Mouse (Mus musculus) lung, adult 18-20 months (tissue): ENCODE measurements at regions not wholly inside any gene's neighbourhood (a gene's known extent, or its start where the extent isn't known, plus 50 kb on each side); places are given as distances from the start of the nearest gene placed in this dataset.
"Not testable (repeated sequence)": the region's sequence is repeated elsewhere in the genome, so short reads cannot be mapped to it uniquely, and the experiment has no call there.

Source experiments
- DNase-seq, 2 experiments: peaks; one replicate each; pipeline ENCODE4 v3.0.0; 2022; ENCODE audit warnings: mixed read lengths in 2 of 2

DNA sequence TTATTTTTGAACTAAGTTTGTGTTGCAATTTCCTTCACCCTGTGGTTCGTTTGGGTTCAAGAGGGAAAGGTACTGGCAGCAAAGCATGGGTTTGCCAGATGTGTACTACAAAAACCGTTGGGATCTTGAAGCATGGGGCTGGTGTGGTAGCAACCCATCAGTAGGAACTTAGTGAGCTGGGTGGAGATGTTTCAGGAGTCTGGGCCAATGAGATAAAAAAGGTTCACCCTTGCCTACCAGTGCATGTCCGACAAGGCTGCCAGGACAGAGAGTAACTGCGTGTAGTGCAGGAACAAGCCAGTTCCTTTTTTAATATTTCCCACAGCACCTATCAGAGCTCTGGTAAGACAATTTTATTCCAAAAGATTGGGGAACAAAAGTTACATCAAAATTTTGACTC, 343.3 kb downstream of the Hdgfl1 start:
- DNase-seq = no peak

DNA sequence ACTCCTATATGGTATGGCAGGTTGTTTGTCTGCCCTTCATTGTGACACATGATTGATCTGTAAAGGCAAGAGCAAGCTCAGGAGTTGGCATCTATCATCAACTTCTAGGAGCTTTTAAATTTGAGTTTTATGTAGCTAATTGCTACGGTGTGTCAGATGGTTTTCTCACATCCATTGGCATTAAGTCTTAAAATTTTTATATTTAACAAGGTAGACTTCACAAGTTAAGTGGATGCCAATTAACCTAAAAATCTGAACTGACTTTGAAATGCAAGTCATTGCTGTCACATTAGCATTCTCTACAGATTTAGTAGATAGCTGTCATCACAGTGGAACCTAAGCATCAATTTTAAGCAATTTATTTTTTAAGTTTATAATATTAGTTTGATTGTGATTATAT, 345.5 kb downstream of the Hdgfl1 start:
- DNase-seq = no peak

DNA sequence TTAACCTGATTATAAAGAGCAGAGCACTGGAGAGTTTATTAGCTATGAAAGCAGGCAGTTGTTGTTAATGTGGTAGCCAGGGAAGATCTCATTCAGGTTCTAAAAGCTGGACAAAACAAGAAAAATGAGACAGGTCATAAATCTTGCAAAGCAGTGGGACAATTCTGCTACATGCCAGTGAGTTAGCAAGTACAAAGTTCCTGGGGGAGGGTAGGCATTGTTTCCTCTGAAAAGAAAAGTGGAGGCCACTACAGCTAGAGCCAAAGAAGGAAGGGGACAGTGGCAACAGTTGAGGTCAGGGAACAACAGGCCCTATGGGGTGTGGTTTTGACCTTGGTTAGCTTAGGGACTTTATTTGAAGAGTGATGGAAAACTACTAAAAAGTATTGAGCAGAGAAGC, 364.2 kb downstream of the Hdgfl1 start:
- no peak for DNase-seq

DNA sequence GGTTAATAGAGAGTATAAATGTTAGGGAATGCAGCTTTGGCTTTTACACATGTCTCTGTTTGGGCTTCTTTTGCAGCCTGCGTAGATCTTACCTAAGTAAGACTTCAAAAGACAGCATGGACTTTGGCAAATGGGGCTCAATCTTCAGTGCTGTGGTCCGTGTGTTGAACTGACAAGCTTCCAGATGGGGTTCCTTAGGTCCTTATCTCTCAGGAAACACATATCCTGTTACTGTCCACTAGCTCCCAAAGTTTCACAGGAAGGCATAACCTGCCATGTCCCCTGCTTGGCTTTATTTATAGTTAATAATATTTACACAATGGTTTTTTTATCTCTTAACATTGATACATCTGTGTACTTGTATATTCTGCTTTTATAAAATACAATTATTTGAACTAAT, 365.3 kb downstream of the Hdgfl1 start:
- DNase-seq = peak in 1 of 2 experiments; percentile 3

DNA sequence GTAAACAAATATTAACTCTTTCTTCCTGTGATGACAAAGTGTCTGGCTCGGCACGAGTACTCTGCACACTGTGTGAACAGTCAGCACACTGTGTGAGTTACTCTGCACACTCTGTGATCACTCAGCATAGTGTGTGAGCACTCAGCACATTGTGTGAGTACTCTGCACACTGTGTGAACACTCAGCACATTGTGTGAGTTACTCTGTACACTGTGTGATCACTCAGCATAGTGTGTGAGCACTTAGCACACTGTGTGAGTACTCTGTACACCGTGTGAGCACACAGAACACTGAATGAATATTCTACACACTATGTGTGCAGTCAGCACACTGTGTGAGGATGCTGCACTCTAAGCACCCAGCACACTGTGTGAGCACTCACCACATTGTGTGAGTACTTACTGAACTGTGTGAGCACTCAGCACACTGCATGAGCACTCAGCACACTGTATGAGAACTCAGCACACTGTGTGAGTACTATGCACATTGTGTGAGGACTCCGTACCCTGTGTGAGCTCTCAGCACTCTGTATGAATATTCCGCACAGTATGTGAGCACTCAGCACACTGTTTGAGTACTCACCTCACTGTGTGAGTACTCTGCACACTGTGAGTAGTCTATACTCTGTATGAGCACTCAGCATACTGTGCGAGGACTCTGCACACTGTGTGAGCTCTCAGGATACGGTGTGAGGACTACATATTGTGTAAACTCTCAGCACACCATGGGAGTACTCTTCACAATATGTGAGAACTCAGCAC, 381.9 kb downstream of the Hdgfl1 start:
- no peak for DNase-seq

DNA sequence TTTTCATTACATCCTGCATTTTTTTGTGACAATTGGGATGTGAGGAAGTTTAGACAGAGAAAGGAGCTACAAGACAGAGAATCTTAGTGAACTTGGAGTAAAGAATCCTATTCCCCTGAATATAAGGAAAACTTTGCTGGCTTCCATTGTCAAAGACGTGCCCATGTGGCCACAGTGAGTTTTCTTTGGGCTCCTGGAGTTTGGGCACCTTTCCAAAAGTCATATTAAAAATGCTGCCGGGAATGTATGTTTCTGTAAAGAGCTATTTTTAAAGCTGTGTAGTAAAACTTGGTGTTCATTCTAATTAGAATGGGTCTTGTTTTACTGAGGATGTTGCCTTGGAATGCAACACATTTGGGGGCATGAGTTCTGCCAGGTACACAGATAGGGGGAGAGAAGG, 387.3 kb downstream of the Hdgfl1 start:
- DNase-seq = no peak

DNA sequence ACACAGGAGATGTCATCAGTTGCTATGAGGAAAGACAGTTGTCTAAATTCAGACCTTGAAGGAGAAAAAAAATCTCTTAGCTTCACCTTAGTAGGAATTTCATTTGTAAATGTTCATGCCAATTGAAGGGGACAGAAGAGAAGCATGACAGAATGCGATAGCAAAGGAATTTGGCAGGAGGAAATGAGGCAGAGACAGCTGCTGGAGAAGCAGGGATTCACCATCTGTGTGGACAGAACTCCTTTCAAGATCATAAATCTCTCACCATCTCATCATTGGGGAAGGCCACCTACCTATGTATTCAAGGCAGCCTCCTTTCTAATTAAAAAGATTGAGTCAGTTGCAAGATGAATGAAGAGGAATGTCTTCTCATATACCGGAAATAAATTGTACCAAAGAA, 387.8 kb downstream of the Hdgfl1 start:
- no peak for DNase-seq

DNA sequence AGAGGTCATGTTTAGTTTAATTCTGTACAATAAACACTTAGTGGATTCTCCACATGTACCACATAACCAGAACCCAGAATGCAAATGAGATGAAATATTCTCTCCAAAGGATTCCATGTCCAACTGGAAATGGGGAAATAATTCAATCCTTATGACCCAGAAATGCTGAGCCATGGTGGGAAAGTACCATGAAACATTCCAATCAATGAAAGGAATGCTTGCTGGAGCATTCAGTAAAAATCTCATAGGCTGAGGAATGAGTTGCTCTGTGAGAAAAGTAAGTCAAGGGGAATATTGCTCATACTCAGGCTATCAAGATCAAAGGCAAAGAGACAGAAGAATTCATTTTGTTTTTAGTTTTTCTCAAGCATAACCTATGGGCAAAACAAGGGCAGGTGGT, 394.4 kb downstream of the Hdgfl1 start:
- DNase-seq = no peak

DNA sequence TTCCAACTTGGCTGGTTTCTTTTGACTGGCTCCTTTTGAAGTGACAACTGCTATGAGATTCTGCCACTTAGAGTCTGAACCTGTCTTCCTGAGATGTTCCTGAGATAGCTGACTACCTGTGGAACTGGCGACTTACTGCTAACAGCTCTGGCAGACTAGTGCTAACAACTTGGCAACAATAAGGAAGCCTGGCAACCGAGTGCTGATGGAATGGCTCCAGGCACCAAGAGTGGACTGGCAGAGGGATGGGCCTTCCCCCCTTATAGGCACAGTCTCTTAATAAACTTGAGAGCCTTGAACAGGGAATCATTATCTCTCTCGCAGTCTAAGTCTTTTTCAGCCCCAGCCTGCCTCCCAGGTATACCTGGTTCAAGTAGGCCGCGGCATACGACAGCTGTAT, 404.1 kb downstream of the Hdgfl1 start:
- DNase-seq = not testable (repeated sequence)

DNA sequence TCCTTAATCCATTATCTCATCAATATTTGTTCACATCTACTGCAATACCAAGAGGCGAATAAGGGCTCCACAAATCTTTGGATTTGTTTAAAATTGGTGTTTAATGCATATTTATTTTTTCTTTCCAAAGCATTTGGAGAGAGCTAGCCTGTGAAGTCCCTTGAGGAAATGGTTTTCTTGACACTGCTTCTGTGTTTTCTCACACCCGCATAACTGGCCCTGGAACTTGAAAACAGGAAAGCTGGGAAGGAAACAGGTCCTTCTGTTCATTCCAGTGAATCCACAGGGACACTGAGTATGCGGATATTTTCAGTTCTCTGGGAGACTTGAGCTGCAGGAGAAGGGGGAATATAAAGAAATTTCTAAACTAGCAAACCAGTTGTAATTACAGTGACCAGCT, 413.6 kb downstream of the Hdgfl1 start:
- DNase-seq = no peak

DNA sequence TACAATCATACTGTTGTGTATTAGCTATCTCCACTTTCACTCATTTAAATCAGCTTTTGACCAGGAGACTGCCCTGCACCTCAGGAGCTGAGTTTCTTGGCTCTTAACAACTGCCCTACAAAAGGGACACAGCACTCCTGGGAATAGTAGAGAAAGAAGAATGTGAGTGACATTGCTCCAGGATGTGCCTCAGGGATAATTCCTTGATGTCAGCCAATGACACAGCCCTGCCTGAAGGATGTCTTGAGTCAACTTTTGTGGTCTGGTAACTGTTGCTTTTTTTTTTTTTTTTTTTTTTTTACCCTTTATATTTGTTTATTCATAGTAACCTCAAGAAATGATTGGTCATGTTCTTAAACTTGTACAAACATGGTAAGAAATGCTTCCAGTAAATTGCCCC, 415.5 kb downstream of the Hdgfl1 start:
- DNase-seq = no peak

DNA sequence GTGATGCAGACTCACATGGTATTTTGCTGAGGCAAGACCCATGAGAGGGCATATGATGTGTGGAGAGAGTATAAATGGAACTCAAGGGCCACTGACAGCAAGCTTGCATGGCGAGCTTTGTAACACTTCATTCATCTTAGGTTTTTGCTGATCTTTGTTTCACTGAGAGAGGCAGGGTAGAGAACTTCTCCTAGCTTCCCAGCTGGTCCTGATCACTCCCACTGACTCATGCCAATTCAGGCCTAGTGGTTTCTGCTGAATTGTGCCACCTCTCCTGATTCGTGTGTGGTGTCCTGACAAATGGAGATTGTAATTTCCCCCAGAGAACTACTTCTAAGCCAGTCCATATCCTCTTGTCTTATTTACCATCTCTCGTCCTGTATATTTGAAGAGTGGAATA, 419.5 kb downstream of the Hdgfl1 start:
- peak in 1 of 2 experiments; percentile 19 for DNase-seq

DNA sequence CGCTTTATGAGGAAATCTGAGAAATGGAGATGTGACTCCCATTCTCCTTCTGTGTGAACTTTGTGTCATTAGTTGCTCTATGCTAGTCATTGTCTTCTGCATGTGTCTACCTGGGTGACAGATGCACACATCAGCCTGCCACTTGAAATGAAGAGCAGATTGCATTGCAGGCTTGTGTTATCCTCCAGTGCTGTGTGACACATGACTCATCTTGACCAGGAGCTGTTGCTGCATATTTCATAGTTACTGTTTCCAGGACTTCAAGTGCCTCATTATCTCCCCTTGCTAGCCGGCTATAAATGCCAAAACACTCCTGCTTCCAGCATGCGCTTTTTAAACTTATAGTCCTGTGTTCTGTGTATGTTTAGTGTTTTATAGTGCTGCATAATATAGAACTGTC, 431.2 kb downstream of the Hdgfl1 start:
- DNase-seq = no peak

DNA sequence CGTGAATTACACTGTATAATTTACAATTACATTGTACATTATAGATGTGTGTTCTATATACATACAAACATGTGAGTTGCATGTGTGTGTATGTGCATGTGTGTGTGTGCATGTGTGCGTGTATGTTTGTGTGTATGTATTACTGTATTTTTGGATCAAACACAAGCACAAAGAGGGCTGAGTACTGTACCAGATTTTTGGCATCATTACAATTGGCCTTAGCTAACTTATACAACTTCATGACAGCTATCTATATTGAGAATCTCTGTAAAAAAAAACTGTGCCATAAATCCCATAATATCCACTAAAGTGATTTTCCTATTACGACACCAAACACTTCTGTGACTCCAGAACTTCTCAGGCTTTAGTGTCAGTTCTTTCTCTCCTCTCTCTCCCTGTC, 444.9 kb downstream of the Hdgfl1 start:
- DNase-seq = no peak

DNA sequence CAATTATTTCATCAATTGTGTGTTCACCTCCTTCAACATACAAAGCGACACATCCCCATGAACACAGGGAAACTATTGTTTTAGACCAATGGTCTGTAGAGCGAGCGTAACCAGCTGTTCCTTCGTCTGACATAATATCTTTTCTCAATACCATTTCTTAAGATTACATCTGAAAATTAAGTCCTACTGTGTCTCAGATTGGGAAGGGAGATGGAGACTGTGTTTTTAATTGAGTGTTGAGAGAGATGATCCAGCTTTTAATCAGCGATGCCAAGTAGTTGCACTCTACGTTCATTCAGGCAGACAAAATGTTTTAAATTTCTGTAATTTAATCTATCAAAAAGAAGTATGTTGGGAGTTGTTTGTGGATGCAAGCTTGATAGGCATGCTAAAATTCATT, 445.3 kb downstream of the Hdgfl1 start:
- DNase-seq = peak in 1 of 2 experiments; percentile 4

DNA sequence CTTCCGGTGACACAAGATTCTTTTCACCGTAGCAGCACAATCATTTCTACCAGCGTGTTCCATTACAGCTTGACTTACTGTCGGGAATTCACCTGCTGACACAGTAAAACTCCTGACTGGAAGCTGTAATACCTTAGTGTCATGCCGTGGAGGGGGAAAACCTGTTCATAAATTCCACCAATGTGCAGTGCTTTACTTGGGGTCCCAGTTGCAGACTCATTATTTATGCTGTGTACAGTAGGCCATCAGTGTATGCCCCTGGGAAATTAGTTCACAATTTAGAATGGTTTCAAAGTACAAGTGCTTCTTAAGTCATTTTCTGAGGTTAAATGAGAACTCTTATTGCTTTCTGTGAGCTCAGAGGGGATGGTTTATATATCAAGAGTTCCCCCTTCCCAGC, 451.4 kb downstream of the Hdgfl1 start:
- no peak for DNase-seq

DNA sequence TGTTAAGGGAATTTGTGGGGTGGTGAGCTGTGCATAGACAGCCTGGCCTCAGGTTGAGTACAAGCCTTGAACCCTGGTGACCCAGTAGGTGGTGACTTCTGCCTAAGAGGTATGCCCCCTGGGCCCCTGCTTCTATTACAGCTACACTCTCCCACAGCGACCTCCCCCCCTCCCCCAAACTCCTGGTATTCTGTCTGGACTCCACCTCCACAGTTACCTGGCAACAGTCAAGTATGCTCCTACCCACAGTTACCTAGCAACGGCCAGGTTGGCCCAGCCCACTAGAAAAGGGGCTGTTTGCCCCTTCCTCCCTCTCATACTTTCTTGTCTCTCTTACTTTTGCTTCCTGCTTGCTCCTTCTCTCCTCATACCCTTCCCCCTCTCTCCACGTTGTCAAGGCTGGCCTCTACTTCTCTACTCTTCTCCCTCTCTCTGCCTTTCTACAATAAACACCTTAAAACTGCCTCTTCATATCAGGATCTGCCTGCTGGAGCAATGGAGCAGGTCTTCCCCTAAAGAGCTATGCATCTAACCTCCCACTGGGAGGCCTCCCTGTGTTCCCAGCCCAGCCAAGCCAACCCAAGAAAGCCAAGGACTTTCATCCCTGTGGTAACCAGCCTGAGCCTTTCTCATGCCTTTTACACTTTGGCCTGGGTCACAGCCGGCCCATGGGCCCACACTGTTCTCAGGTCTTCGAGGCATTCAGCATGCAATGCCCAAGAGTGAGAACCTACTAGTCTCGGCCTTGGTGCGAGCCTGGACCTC, 457.5 kb downstream of the Hdgfl1 start:
- DNase-seq = no peak

DNA sequence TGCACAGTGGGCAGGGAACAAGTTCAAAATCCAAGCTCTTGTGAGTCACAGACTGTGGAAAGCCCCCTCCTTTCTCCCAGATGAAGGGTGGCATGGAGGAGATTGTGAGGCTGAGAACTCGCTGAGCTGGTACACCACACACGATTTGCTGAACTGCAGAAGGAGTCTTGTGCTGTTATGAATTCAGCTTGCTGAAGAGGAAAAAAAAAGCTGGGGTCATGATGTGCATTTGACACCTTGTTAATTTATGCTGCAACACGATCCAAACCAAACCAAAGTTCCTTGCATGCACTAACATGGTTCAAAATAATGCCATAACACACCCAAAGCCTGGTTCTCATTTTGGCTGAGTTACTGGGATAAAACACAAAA, 485.9 kb downstream of the Hdgfl1 start:
- DNase-seq = no peak

DNA sequence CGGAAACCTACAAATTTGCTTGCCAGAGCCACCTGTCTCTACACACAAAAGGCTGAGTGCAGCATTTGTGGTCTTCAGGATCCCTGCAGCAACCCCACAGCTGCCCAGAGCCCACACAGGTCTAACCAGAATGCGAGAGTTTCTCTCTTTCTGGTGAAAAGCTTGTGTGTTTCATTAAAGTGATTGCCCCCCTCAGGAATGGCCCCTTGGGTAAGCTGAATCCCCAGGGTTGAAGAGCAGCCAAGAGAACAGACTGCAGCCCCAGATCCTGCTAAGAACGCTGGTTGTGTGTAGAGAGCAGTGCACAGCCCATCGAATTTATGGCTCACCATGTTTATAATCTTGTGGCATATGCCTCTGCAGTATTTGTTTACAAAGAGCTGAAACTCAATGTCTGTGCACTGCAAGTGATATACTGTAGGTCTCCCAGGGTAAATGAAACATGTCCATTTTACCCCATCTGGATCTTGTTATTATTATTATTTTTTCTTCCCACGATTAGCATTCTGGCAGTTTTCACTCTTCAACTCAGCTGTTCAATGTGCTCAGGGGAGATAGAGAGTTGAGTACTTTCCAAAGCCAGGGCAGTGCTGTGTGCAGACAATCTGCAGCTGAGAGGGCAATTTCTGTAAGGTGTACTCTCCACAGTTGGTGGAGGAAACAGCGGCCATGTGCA, 486.4 kb downstream of the Hdgfl1 start:
- DNase-seq = no peak

DNA sequence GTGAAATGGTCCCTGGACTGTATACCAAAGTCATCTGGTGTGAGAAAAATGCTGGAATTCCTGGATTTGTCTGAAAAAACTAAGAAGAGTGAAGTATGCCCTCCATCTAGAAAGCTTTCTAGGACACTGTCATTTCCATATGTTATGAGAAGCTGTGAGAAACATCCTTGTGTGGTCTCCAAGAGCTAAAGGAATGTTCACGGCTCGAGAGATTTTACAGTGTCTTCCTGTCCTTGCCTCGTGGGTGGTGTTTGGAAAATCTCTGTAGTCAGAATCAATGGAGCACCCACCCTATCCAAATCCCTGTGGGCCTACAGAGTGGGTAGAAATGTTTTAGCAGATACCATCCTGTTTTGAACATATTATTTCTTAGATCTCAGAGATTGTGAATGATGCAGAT, 487.7 kb downstream of the Hdgfl1 start:
- no peak for DNase-seq

DNA sequence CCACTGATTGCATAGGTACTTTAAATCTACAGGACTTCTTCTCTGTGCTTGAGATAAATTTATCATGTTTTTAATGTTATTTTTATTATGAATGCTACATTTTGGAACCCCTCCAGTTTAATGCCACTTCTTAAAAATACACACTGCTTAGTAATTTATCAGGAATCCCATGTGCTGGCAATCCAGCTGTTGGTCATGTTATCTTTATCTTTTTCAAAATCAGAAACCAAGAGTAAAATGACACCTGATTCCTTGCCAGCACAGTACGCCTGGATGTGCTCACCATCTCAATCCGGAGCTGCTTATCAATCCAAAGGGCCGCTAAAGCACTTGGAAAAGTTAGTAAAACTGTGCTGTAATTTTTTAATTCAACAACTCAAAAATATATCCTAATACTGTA, 497.1 kb downstream of the Hdgfl1 start:
- DNase-seq = no peak

DNA sequence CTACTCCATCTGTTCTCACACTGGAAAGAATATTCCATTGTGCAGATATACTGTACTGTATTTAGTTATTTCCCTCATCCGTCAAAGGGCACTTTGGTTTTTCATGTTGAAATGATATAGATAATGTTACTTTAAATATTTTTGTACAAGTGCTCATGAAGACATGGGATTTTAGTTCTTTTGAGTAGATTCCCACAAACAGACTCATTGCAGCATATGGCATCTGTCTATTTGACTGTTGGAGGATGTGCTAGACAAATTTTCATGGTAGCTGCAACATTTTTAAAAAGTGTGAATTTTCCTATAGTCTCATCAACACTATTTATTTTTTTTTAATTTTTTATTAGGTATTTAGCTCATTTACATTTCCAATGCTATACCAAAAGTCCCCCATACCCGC, 502.5 kb downstream of the Hdgfl1 start:
- no peak for DNase-seq

DNA sequence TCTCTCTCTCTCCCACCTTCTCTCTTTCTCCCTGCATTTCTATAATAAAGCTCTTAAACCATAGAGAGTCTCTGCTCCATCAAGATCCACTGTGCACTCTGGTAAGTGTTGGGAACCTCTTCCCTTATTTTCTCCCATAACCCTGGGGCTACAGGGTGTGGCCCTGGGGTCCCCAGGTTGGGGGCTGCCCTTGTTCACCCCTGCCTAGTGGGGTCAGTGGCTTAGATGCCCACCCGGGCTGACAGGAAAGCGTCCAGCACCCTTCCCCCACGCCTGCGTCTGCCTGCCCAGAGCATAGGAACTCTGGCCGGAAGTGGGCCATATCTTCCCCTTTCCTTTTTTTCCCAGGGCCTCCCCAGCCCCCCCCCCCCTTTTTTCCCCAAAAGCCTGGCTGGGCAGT, 534.0 kb downstream of the Hdgfl1 start:
- no peak for DNase-seq

DNA sequence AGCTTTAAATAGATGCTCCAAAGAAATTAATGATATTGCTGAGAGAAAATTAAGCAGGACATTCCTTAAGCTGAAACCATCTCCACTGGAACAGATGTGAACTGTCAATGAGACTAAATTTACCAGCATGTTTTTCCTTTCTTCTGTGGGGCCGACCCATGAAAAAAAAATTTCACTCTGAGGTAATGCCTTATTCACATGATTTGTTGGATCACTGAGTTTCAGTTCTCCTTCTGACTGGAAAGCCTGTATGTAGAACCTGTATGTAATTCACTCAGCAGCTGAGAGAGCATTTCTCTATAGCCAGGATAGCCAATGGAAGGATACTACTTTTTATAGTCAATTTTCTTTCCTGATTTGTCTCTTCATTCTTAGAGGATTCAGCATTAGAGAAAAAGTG, 535.3 kb downstream of the Hdgfl1 start:
- DNase-seq = no peak
